Mouse (Mus musculus): ENCODE measurements around the gene Gm45213.

DNA sequence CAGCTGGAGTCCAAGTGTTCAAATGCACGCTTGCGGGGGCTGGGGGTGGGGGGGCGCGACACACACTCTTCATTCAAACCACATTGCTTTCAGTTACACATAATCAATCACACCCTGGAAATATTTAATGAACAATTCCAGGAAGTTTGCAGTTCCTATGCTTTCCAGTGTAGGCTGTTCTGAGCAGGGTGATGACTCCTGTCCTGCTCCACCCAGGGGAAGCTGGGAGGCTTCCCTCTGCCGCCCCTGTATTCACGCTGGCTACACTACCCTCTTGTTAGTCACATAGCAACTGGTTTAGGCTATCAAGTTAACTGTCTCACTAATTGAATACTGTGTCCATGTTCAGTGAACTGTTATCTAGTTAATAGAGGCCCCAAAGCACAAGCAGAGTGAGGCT, 32.9 kb upstream of the Gm45213 start:
- TF ChIP-seq EP300 (optimal IDR thresholded peaks at IDR 0.05) (no peak), CTCF (IDR thresholded peaks at IDR 0.05; ENCODE audit: low read depth) (no peak)
